Mouse (Mus musculus): ENCODE results near the gene Akap13. TPM values are rescaled to one million over a fixed set of nuclear protein-coding genes. Genes with fewer than 3 reads are reported as not detected.

The Akap13 gene
- polyA plus RNA-seq, 1 experiment from 2014 or later, result 19.4 TPM

DNA sequence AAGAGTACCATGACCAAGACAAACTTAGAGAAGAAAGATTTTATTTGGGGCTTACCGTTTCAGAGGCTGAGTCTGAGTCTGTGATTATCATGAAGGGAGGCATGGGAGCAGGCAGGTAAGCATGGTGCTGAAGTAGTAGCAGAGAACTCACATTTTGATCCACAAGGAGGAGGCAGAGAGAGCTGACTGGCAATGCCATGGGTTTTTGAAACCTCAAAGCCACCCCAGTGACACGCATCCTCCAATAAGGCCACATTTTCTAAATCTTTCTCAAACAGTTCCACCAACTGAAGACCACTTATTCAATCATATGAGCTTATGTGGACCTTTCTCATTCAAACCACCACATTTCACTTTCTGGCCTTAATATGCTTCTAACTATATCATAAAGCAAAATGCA is 121.5 kb downstream of the Akap13 start:
- Histone ChIP-seq H3K4me3 (no peak overlapping the region), H3K27ac (no peak overlapping the region), H3K9me3 (no peaks in the 10 kb centered on the region), H3K9ac (no peak overlapping the region), H3K36me3 (peaks cover 5% of the 10 kb centered on the region; the same call in 1 of the 2 replicates), H3K4me2 (no peak overlapping the region), H3K4me1 (replicated peaks) (no peaks in the 10 kb centered on the region), H3K27me3 (no peaks in the 10 kb centered on the region)
- no peak for ATAC-seq (ENCODE audit: low FRiP score)
- WGBS, result 95% methylated on average over 2 of the region's 2 CpGs

DNA sequence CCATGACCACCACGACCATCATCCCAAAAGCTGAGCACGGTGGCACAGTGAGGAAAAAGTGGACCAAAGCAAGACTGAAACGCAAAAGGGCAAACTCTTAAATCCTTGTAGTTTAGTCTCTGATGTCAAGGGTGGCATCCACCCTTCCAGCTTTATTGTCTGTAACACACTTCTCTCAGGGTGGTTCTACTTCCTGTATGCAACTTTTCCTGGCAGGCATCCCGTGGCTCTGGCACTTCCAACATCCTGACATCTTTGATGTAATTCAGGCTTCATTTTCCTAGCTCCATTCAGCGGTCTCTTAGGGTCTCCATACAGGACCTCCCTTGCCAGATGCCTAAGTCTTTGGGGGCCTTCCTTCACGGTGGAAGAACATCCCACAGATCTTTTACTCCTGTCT is 122.0 kb downstream of the Akap13 start:
- Histone ChIP-seq H3K9ac (no peak overlapping the region), H3K27me3 (no peaks in the 10 kb centered on the region), H3K27ac (no peak overlapping the region), H3K9me3 (no peaks in the 10 kb centered on the region), H3K4me1 (replicated peaks) (no peaks in the 10 kb centered on the region), H3K36me3 (peaks cover 5% of the 10 kb centered on the region; the same call in 1 of the 2 replicates), H3K4me2 (no peak overlapping the region), H3K4me3 (no peak overlapping the region)
- no peak for ATAC-seq (ENCODE audit: low FRiP score)
- 89% methylated on average over 6 of the region's 6 CpGs for WGBS

DNA sequence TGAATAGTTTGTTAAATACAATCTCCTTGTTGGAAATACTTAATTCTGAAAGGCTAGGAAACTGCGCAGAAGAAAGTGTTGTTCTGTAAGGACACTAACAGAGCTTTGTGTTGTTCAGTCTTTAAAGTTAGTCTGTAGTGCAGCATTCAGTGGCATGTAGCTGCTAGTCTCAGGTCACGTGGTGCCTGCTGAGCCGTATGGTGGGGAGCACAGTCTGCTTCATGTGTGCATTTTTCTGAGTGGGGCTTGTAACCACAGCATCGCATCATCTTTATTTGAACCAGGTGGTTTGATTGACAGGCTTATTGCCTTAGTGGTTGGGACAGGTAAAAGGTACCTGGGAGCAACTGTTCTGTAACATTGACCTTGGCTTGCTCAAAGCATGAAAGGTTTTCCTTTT is 123.3 kb downstream of the Akap13 start:
- no peak overlapping the region for H3K27ac ChIP-seq
- no peaks in the 10 kb centered on the region for H3K27me3 ChIP-seq
- WGBS, result 94% methylated on average over 4 of the region's 4 CpGs
- H3K9me3 ChIP-seq, result no peaks in the 10 kb centered on the region
- no peaks in the 10 kb centered on the region for H3K4me1 ChIP-seq (replicated peaks)
- ATAC-seq (ENCODE audit: low FRiP score), result no peak
- no peak overlapping the region for H3K4me3 ChIP-seq
- no peak overlapping the region for H3K9ac ChIP-seq
- H3K36me3 ChIP-seq, result peaks cover 5% of the 10 kb centered on the region; the same call in 1 of the 2 replicates
- H3K4me2 ChIP-seq, result no peak overlapping the region

DNA sequence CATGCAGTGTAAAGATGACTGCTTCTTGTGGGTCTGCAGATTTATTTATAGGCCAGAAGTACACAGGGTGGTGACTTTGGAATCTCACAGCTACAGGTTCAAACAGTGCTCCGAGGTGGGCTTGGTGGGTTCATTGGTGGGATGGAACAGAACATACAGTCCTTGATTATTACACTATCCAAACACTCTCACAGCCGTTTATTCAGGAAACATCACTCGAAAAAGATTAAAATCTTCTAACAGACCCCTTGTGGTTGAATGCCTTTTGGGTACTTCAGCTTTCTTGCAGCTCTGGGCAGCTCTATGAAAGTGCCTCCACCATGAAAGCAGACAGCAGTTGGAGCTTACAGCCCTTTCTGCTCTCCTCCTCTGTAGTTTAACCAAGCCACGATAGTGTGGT is 126.8 kb downstream of the Akap13 start:
- Histone ChIP-seq H3K36me3 (peaks cover 5% of the 10 kb centered on the region; the same call in 1 of the 2 replicates), H3K9me3 (no peaks in the 10 kb centered on the region), H3K9ac (no peak overlapping the region), H3K4me3 (no peak overlapping the region), H3K4me2 (no peak overlapping the region), H3K4me1 (replicated peaks) (no peaks in the 10 kb centered on the region), H3K27ac (no peak overlapping the region), H3K27me3 (no peaks in the 10 kb centered on the region)
- no peak for ATAC-seq (ENCODE audit: low FRiP score)
- 92% methylated on average over 4 of the region's 4 CpGs for WGBS

DNA sequence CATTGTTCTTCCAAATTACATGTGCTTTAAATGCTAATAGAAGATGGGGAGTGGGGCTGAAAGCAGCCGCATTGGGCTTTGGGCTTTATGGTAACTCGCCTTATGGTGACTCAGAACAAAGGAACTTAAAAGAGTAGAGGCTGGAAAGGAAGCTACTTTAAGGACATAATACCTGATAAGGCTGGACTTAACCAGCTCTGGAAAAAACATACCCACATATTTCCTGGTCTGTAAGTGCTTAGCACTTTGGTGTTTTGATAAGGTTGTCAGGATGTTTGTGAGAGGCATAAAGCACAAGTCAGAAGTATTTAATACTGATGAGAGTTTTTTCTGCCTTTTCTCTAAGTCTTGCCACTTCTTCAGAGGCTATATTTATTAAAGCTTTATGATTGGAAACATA is 128.8 kb downstream of the Akap13 start:
- H3K36me3 ChIP-seq, result peaks cover 5% of the 10 kb centered on the region; the same call in 1 of the 2 replicates
- H3K9me3 ChIP-seq, result no peaks in the 10 kb centered on the region
- H3K4me3 ChIP-seq, result no peak overlapping the region
- no peak for ATAC-seq (ENCODE audit: low FRiP score)
- no peak overlapping the region for H3K9ac ChIP-seq
- no peaks in the 10 kb centered on the region for H3K27me3 ChIP-seq
- H3K4me1 ChIP-seq (replicated peaks), result no peaks in the 10 kb centered on the region
- no peak overlapping the region for H3K4me2 ChIP-seq
- no peak overlapping the region for H3K27ac ChIP-seq
- WGBS, result 92% methylated on average over 2 of the region's 2 CpGs

DNA sequence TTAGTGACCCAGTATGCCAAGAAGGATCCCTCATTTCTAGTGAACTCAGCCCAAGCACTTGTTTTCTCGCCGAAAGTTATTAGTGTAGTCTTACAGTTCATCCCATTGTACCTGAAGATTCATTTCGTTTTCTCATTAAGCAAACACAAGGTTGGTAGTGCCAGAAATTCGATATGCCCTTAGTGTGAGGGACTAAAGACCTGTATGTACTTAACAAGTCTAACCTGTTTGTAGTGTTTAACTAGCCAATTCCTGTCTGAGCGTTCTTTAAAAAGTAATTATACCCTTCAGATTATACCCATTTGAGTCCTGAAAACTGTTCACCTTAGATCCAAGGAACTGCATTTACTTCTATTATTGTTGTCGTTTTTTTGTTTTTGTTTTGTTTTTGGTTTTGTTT is 130.1 kb downstream of the Akap13 start:
- 91% methylated on average over 6 of the region's 6 CpGs for WGBS
- Histone ChIP-seq H3K36me3 (peaks cover 2% of the 10 kb centered on the region; the same call in 1 of the 2 replicates), H3K27ac (no peak overlapping the region), H3K9me3 (no peaks in the 10 kb centered on the region), H3K4me2 (no peak overlapping the region), H3K4me1 (replicated peaks) (no peaks in the 10 kb centered on the region), H3K27me3 (no peaks in the 10 kb centered on the region), H3K4me3 (no peak overlapping the region), H3K9ac (no peak overlapping the region)
- ATAC-seq (ENCODE audit: low FRiP score), result no peak

DNA sequence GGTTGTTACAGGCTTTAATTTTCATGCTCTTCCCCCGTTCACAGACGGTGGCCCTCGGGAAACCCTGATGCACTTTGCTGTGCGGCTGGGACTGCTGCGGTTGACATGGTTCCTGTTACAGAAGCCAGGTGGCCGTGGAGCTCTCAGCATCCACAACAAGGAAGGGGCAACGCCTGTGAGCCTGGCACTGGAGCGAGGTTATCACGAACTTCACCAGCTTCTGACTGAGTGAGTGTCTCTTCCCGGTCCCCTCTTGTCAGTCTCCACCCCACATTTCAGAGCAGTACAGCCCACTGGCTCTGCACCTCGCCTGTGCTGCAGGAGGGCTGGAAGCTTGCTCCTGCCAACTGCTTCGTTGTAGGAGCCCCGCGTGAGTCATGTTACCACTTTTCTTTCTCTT is 130.8 kb downstream of the Akap13 start:
- WGBS, result 82% methylated on average over 14 of the region's 14 CpGs
- H3K27me3 ChIP-seq, result no peaks in the 10 kb centered on the region
- no peak overlapping the region for H3K4me3 ChIP-seq
- H3K9ac ChIP-seq, result no peak overlapping the region
- H3K36me3 ChIP-seq, result no peaks in the 10 kb centered on the region; the same call in 1 of the 2 replicates
- H3K4me1 ChIP-seq (replicated peaks), result no peaks in the 10 kb centered on the region
- no peak overlapping the region for H3K27ac ChIP-seq
- ATAC-seq (ENCODE audit: low FRiP score), result no peak
- no peak overlapping the region for H3K4me2 ChIP-seq
- no peaks in the 10 kb centered on the region for H3K9me3 ChIP-seq

DNA sequence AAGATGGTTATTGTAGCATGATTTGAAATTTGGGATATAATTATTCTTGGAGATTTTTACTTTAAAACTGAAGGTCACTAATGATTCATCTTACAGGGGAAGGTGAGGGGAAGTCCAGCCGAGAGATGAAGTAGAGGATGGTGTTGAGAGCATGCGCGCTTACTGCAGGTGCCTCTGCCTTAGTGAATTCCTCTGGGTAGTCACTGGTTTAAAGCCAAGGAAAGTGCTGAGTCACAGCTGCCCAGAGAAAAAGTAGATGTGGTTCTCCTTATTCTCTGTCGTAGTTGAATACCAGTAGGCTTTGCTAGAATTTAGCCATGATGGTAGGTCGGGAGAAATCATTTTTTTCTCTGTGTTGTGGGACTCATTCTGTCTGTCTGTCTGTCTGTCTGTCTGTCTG is 132.4 kb downstream of the Akap13 start:
- Histone ChIP-seq H3K36me3 (no peaks in the 10 kb centered on the region; the same call in 1 of the 2 replicates), H3K27ac (no peak overlapping the region), H3K4me3 (no peak overlapping the region), H3K9me3 (no peaks in the 10 kb centered on the region), H3K27me3 (no peaks in the 10 kb centered on the region), H3K9ac (no peak overlapping the region), H3K4me1 (replicated peaks) (no peaks in the 10 kb centered on the region), H3K4me2 (no peak overlapping the region)
- WGBS, result 93% methylated on average over 5 of the region's 5 CpGs
- no peak for ATAC-seq (ENCODE audit: low FRiP score)

DNA sequence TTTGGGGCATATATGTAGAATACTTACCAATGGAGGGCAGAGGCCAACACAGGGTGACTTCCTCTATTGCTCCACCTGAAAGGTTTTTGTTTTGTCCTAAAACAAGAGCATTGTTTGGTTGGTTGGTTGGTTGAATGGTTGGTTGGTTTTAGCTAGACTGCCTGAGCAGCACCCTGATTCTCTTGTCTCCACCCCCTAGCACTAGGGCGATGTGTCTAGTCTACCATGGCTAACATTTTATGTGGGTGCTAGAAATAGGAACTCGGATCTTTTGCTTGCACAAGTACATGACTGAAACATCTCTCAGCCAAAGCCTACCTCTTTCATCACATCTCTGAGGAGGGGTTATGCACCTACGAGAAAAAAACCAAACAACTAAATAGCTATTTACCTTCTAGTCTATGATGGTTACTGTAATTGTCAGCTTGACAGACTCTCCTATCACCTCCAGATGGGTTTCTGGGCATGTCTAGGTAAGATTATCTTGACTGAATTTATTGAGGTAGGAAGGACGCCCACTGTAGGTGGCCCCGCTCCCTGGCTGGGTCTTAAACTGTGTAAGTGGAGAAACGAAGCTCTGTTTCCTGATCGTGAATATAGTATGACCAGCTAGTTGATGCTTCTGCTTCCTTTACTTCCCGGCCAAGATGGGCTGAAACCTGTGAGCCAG is 134.1 kb downstream of the Akap13 start:
- Histone ChIP-seq H3K4me2 (no peak overlapping the region), H3K36me3 (no peaks in the 10 kb centered on the region; the same call in 1 of the 2 replicates), H3K4me1 (replicated peaks) (no peaks in the 10 kb centered on the region), H3K27ac (no peak overlapping the region), H3K27me3 (no peaks in the 10 kb centered on the region), H3K4me3 (no peak overlapping the region), H3K9me3 (no peaks in the 10 kb centered on the region), H3K9ac (no peak overlapping the region)
- no peak for ATAC-seq (ENCODE audit: low FRiP score)
- 94% methylated on average over 8 of the region's 8 CpGs for WGBS

DNA sequence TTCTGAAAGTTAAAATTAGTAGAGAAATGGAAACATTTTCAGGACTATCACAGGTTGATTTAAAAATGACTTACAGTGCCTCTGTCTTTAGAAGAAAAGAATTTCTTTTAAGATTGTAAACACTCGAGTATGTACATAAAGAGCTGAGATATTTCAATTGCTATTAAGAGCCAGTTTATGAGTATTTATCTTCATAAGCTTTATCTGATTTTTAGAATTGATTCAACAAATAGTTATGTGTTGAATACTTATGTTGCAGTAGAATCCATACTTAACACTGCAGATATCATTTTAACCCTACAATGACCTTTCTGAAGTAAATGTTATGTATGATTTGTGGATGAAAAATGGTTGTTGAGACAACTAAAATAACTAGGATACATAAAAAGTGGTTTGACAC is 136.6 kb downstream of the Akap13 start:
- no peak for ATAC-seq (ENCODE audit: low FRiP score)
- 91% methylated on average over 1 of the region's 1 CpGs for WGBS

DNA sequence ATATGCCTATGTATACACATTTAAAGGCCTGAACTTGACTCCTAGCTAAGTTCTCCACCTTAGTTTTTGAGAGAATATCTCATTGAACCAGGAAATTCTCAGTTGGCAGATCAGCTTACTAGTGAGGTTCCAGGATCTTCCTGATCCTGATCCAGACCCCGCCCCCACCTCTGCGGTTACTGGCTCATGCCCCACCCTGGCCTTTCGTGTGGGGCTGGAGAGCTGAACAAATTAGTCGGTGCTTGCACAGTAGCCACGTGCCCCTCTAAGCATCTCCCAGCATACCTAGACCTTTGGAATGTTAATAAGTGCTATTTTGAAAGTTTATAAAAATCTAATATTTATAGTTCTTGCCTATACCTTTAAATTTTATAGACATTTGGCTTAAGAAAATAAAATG is 139.5 kb downstream of the Akap13 start:
- Histone ChIP-seq H3K4me3 (no peak overlapping the region), H3K9ac (no peak overlapping the region), H3K36me3 (no peaks in the 10 kb centered on the region), H3K4me2 (no peak overlapping the region), H3K9me3 (no peaks in the 10 kb centered on the region), H3K4me1 (replicated peaks) (no peaks in the 10 kb centered on the region), H3K27ac (no peak overlapping the region), H3K27me3 (no peaks in the 10 kb centered on the region)
- WGBS, result 87% methylated on average over 5 of the region's 5 CpGs
- no peak for ATAC-seq (ENCODE audit: low FRiP score)

More for the DNA sequence above, 136.6 kb downstream of the Akap13 start:
- H3K27me3 ChIP-seq, result no peaks in the 10 kb centered on the region
- no peaks in the 10 kb centered on the region for H3K36me3 ChIP-seq
- H3K9me3 ChIP-seq, result no peaks in the 10 kb centered on the region
- H3K4me3 ChIP-seq, result no peak overlapping the region
- H3K4me1 ChIP-seq (replicated peaks), result no peaks in the 10 kb centered on the region
- H3K9ac ChIP-seq, result no peak overlapping the region
- no peak overlapping the region for H3K4me2 ChIP-seq
- H3K27ac ChIP-seq, result no peak overlapping the region

DNA sequence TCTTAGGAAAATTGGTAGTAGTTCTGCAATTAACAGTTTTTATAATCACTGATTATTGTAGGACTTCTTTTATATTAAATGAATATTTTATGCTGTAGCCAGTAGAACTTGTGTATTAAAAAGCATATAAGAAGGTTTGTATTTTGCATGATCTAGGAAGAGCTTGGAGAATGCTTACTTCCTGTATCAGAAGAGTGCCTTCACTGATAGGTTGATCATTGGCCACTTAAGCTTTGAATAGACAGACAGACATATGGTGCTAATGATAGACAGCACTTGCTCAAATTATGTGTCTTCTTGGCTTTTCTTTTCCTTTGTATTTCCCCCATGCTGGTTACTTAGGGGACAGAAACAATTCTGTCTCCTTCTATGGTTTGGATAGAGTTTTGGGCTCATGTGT is 139.9 kb downstream of the Akap13 start:
- no peak overlapping the region for H3K4me3 ChIP-seq
- no peaks in the 10 kb centered on the region for H3K36me3 ChIP-seq
- ATAC-seq (ENCODE audit: low FRiP score), result no peak
- H3K27ac ChIP-seq, result no peak overlapping the region
- no peaks in the 10 kb centered on the region for H3K4me1 ChIP-seq (replicated peaks)
- no peak overlapping the region for H3K9ac ChIP-seq
- H3K27me3 ChIP-seq, result no peaks in the 10 kb centered on the region
- no peak overlapping the region for H3K4me2 ChIP-seq
- H3K9me3 ChIP-seq, result no peaks in the 10 kb centered on the region

DNA sequence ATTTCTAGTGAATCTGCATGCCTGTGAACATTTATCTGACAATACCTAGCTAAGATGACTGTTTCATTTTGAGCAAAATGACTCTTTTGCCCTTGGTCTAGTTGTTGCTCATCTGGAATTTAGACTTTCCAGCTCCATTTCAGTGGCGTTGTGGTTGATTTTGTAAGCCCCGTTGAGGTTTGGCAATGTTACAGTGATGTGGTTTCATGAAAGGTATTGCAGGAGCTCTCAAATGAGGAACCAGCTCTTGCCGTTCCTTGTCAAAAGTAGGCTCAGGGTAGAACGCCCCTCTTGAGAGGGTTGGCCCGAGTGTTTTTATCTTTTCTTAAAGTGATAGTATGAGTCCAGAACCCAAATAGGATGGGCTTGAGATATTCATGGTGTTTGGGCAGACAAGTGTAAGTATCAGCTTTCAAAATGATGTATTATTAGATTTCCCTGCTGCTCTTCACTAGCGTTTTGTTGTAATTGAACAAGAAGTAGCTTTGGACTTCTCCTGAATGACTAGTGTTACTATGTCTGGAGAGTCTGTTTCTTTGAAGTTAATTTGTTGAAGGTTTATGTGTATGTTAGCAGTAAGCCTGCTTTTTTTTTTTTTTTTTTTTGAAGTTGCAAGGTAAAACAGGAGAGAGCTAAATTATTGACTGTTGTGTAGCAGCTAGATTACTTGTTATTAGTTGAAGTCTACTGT is 140.9 kb downstream of the Akap13 start:
- 87% methylated on average over 6 of the region's 6 CpGs for WGBS

More for the DNA sequence above, 140.9 kb downstream of the Akap13 start:
- H3K4me1 ChIP-seq (replicated peaks), result no peaks in the 10 kb centered on the region
- H3K27me3 ChIP-seq, result no peaks in the 10 kb centered on the region
- no peaks in the 10 kb centered on the region for H3K9me3 ChIP-seq
- no peak overlapping the region for H3K4me3 ChIP-seq
- H3K9ac ChIP-seq, result no peak overlapping the region
- H3K27ac ChIP-seq, result no peak overlapping the region
- ATAC-seq (ENCODE audit: low FRiP score), result no peak
- H3K36me3 ChIP-seq, result no peaks in the 10 kb centered on the region
- H3K4me2 ChIP-seq, result no peak overlapping the region
